Mouse (Mus musculus) gastrocnemius, postnatal 36 days (tissue): ENCODE measurements around the gene Lcn2. TPM values are rescaled to one million over a fixed set of nuclear protein-coding genes. Genes with fewer than 3 reads are reported as not detected.

Experiments used
- DNase-seq, 2 experiments: peaks; one replicate each; pipeline ENCODE4 v3.0.0; 2022
- intact Hi-C: fragments of 180-260 bp; cut with DNase I; formaldehyde crosslinking; loops from one replicate; pipeline ENCODE4 v1.15.1; 2025
- total RNA-seq, 2 experiments: library from RNA; stranded (reverse); gene quantifications; 2 replicates each; pipeline ENCODE4 v1.2.3; 2021

Gene Lcn2
- total RNA-seq, 2 experiments from 2014 or later, result 1.4 to 3.7 TPM

- peak in 1 of 2 experiments; percentile 28 for DNase-seq
- intact Hi-C loops, result no loop called here
Observed at GRCm38 (mm10) chr2:32415801-32416200, 27.7 kb upstream of the Lcn2 start.

GRCm38 (mm10) chr2:32413936-32414335, 25.9 kb upstream of the Lcn2 start:
- intact Hi-C loops, result no loop called here
- no peak for DNase-seq

GRCm38 (mm10) chr2:32412742-32413531, 24.9 kb upstream of the Lcn2 start:
- intact Hi-C loops, result no loop called here
- DNase-seq, result no peak

GRCm38 (mm10) chr2:32411407-32411806, 23.4 kb upstream of the Lcn2 start:
- intact Hi-C loops, result no loop called here
- DNase-seq, result no peak

GRCm38 (mm10) chr2:32408429-32409424, 20.7 kb upstream of the Lcn2 start:
- intact Hi-C loops, result no loop called here

GRCm38 (mm10) chr2:32407144-32407824, 19.2 kb upstream of the Lcn2 start:
- no peak for DNase-seq
- intact Hi-C loops, result no loop called here

More at GRCm38 (mm10) chr2:32408429-32409424, 20.7 kb upstream of the Lcn2 start:
- no peak for DNase-seq

- peak; percentile 89 to 93 for DNase-seq
- intact Hi-C loops, result loop anchor here (1.0 to 5.0 kb wide), 3 partner anchors 47 to 160 kb away; no protein-coding TSS in a partner anchor
Observed at GRCm38 (mm10) chr2:32404663-32405062, 16.6 kb upstream of the Lcn2 start.

- DNase-seq, result no peak
- intact Hi-C loops, result no loop called here
Observed at GRCm38 (mm10) chr2:32396695-32397094, 8.6 kb upstream of the Lcn2 start.

- peak; percentile 82 to 84 for DNase-seq
- intact Hi-C loops, result no loop called here
Observed at GRCm38 (mm10) chr2:32395946-32396621, 8.0 kb upstream of the Lcn2 start.

- intact Hi-C loops, result no loop called here
- DNase-seq, result peak; percentile 90 to 91
Observed at GRCm38 (mm10) chr2:32395484-32395945, 7.5 kb upstream of the Lcn2 start, which contains the start of gene Ptges2. Gene Ptges2, plus strand, starts transcription at chr2:32395896.

- intact Hi-C loops, result no loop called here
- DNase-seq, result no peak
Observed at GRCm38 (mm10) chr2:32394973-32395372, 6.9 kb upstream of the Lcn2 start.

- DNase-seq, result no peak
- intact Hi-C loops, result no loop called here
Observed at GRCm38 (mm10) chr2:32392063-32392462, 4.0 kb upstream of the Lcn2 start.

- intact Hi-C loops, result no loop called here
- DNase-seq, result no peak
Observed at GRCm38 (mm10) chr2:32390871-32391270, 2.8 kb upstream of the Lcn2 start.

GRCm38 (mm10) chr2:32389157-32389556, 1.1 kb upstream of the Lcn2 start:
- intact Hi-C loops, result no loop called here
- no peak for DNase-seq

- intact Hi-C loops, result no loop called here
- no peak for DNase-seq
Observed at GRCm38 (mm10) chr2:32382689-32383088, 5.4 kb downstream of the Lcn2 start.

- DNase-seq, result peak; percentile 91 to 95
- intact Hi-C loops, result no loop called here
Observed at GRCm38 (mm10) chr2:32381775-32382223, 6.3 kb downstream of the Lcn2 start, which contains the start of gene 1110008P14Rik. Gene 1110008P14Rik, minus strand, starts transcription at chr2:32381938.

- DNase-seq, result no peak
- intact Hi-C loops, result no loop called here
Observed at GRCm38 (mm10) chr2:32381141-32381774, 6.8 kb downstream of the Lcn2 start.

- no peak for DNase-seq
- intact Hi-C loops, result no loop called here
Observed at GRCm38 (mm10) chr2:32380001-32380500, 8.0 kb downstream of the Lcn2 start.

GRCm38 (mm10) chr2:32376963-32377362, 11.1 kb downstream of the Lcn2 start:
- intact Hi-C loops, result no loop called here

More at GRCm38 (mm10) chr2:32376963-32377362, 11.1 kb downstream of the Lcn2 start:
- DNase-seq, result no peak
